Mouse (Mus musculus) thymus, adult 2 months (tissue): ENCODE measurements at regions not wholly inside any gene's neighbourhood (a gene's known extent, or its start where the extent isn't known, plus 50 kb on each side); places are given as distances from the start of the nearest gene placed in this dataset.

Experiments used
- DNase-seq: peaks from one replicate; pipeline ENCODE4 v3.0.0; 2021
- H3K27ac ChIP-seq: fragments of 200-500 bp; 2 replicates; pipeline ENCODE4 v1.5.1; 2012; ENCODE audit warnings: low read length, control low read depth; ENCODE audit not compliant: control insufficient read depth, insufficient read depth
- H3K27me3 ChIP-seq: fragments of 200-500 bp; 2 replicates; pipeline ENCODE4 v1.6.1; 2012; ENCODE audit warnings: mild to moderate bottlenecking, low read length, moderate library complexity, mixed read lengths; ENCODE audit not compliant: control insufficient read depth, insufficient read depth
- H3K36me3 ChIP-seq: fragments of 200-500 bp; 2 replicates; pipeline ENCODE4 v1.6.1; 2012; ENCODE audit warnings: mild to moderate bottlenecking, low read length, moderate library complexity; ENCODE audit not compliant: control insufficient read depth, insufficient read depth
- H3K4me1 ChIP-seq: fragments of 200-500 bp; replicated peaks from 2 replicates; pipeline ENCODE4 v1.6.1; 2012; ENCODE audit warnings: low read length; ENCODE audit not compliant: control insufficient read depth, insufficient read depth
- H3K4me3 ChIP-seq: fragments of 200-500 bp; 2 replicates; pipeline ENCODE4 v1.5.1; 2012; ENCODE audit warnings: mild to moderate bottlenecking, low read length, control low read depth, moderate library complexity; ENCODE audit not compliant: control insufficient read depth, insufficient read depth
- CTCF ChIP-seq: fragments of 200-500 bp; IDR thresholded peaks from 2 replicates; pipeline ENCODE4 v1.5.1; 2012; ENCODE audit warnings: mild to moderate bottlenecking, control low read depth, low read length, moderate library complexity, borderline replicate concordance; ENCODE audit not compliant: control insufficient read depth, poor library complexity, insufficient read depth; ENCODE audit errors: extremely low read depth
- POLR2A ChIP-seq: fragments of 200-500 bp; IDR thresholded peaks from 2 replicates; pipeline ENCODE4 v1.6.1; 2012; ENCODE audit warnings: mild to moderate bottlenecking, low read length, control low read depth, moderate library complexity; ENCODE audit not compliant: control insufficient read depth, poor library complexity, insufficient read depth; ENCODE audit errors: extremely low read depth
- WGBS: fragments of 180-500 bp; shearing (Covaris S2); methylation state at CpG from one replicate; pipeline ENCODE4 v1.1.7; 2018; 5-methylcytosine and 5-hydroxymethylcytosine counted together

DNA sequence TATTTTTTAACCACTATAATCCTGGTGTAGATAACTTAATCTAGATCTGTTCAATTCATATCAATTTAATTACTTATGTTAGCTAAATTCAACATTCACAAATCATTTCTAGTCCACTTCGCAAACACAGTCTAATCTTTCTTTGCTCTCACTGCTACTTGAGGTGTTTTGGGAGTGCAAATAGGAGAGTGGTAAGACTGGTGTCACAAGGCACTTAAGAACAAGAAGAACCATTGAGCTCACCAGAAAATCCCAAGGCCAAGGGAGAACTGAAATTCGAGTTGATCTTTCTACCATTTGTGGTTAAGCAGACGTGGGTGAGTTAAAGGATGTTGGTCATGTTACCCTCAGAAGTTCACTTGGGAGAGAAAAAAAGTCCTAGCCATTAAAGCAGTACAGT is 77.9 kb upstream of the Cadm2 start:
- no peak for DNase-seq
- 66% methylated on average over 3 of the region's 3 CpGs for WGBS
- H3K4me3 ChIP-seq, result no peak overlapping the region
- TF ChIP-seq POLR2A (no peak), CTCF (no peak)
- no peaks in the 10 kb centered on the region for H3K36me3 ChIP-seq
- H3K27ac ChIP-seq, result no peak overlapping the region
- H3K27me3 ChIP-seq, result no peaks in the 10 kb centered on the region
- no peaks in the 10 kb centered on the region for H3K4me1 ChIP-seq
